Mouse (Mus musculus): ENCODE measurements around the gene Ube2j2. TPM values are rescaled to one million over a fixed set of nuclear protein-coding genes. Genes with fewer than 3 reads are reported as not detected.
A peak's percentile ranks its signal among the peaks of the same experiment; 100 is the strongest.

Gene Ube2j2
- 10 to 100 TPM; 49.4 to 56.0 TPM for total RNA-seq (2021)

GRCm38 (mm10) chr4:155943534-155944249 lies at the start of gene Ube2j2:
Ube2j2 (plus strand) TSS chr4:155943831.
- peak; percentile 98 to 99 for DNase-seq
- intact Hi-C loops (cut with DNase I): loop anchor here (1.0 to 5.0 kb wide), 4 partner anchors 43 to 111 kb away; partner anchors contain the start of genes Acap3 and Pusl1

DNA sequence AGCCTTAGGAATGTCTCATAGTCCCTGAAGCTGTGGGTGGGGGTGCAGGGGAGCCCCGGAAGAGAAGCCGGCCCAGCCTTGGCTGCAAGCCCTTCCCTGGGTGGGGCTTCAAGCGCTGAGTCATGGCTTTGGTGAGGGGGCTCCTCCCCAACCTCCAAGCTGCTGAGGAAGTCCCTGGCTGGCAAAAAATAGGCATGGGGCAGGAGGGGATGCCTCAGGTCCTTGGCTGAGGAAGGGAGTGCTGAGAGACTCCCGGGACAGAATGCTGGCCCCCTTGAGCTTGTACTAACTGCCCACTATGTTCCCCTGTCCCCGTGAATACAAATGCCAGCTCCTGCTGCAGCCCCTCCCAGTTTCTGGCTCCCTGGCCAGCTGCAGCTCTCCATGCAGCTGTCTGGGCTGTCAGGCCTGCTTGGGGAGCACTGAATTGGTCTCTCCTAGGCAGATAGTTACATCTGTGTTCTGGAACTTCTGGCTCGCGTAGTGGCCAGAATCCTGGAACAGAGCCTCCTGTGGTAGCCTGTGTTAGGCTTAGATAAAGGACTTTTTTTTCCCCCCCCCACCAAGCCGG lies 49.2 kb upstream of the Ube2j2 start:
- intact Hi-C loops (cut with DNase I): loop anchor here (5.0 kb wide), 3 partner anchors 48 to 98 kb away; partner anchors contain the start of genes Aurkaip1, B3galt6, Sdf4 and Ube2j2

GRCm38 (mm10) chr4:155895216-155895615 lies 48.4 kb upstream of the Ube2j2 start:
- intact Hi-C loops (cut with DNase I): no loop called here
- peak; percentile 63 to 64 for DNase-seq

More for the DNA sequence above, 49.2 kb upstream of the Ube2j2 start:
- peak; percentile 78 to 86 for DNase-seq

- peak in 1 of 2 experiments; percentile 6 for DNase-seq
- intact Hi-C loops (cut with DNase I): no loop called here
Measured at GRCm38 (mm10) chr4:155895826-155896225, 47.8 kb upstream of the Ube2j2 start.

GRCm38 (mm10) chr4:155896461-155896860 lies 47.2 kb upstream of the Ube2j2 start:
- intact Hi-C loops (cut with DNase I): no loop called here
- DNase-seq: peak; percentile 0 to 1

GRCm38 (mm10) chr4:155898318-155898717 lies 45.3 kb upstream of the Ube2j2 start:
- intact Hi-C loops (cut with DNase I): no loop called here
- DNase-seq: no peak

DNA sequence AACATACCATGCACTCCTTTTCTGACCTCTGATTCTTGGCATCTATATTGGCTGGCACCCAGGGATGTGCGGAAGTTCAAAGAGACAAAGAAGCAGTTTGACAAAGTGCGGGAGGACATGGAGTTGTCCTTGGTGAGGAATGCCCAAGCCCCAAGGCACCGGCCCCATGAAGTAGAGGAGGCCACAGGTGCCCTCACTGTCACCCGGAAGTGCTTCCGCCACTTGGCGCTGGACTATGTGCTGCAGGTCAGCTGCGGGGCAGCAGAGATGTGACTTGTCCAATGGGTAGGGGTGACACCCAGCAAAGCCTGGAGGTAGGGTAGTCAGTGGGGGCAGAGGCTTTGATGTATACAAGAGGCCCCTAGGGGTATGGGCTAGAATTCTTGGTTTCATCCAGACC lies 44.3 kb upstream of the Ube2j2 start:
- no peak for DNase-seq
- intact Hi-C loops (cut with DNase I): no loop called here

- peak; percentile 30 to 33 for DNase-seq
- intact Hi-C loops (cut with DNase I): loop anchor here (2.0 kb wide), 1 partner anchor 42 kb away; the partner anchor contains the start of gene Ube2j2
Measured at GRCm38 (mm10) chr4:155901205-155901604, 42.4 kb upstream of the Ube2j2 start.

GRCm38 (mm10) chr4:155903246-155903645 lies 40.4 kb upstream of the Ube2j2 start:
- DNase-seq: peak in 1 of 2 experiments; percentile 0
- intact Hi-C loops (cut with DNase I): no loop called here

GRCm38 (mm10) chr4:155904318-155905102 lies 39.1 kb upstream of the Ube2j2 start:
- peak; percentile 7 to 32 for DNase-seq
- intact Hi-C loops (cut with DNase I): no loop called here

- DNase-seq: peak in 1 of 2 experiments; percentile 1
Measured at GRCm38 (mm10) chr4:155905634-155906033, 38.0 kb upstream of the Ube2j2 start.

DNA sequence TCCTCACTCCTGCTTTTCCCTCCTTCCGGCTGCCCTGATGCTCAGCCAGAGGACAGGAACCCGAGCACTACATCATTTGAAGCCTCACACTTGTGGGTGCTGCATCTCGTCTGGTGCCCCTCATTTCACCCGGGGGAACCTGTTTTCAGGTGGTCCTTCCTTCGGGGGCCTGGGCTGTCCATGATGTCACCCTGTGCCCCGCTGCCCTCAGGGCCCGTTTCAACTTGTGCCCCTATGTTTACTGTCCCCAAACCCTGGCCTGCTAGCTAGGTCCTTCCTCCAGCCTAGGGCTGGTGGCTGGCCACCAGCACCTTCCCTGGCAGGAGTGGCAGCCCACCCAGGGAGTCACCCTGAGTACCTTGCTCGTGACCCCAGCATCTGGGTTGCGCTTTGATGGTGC lies 37.5 kb upstream of the Ube2j2 start:
- peak; percentile 0 to 1 for DNase-seq
- intact Hi-C loops (cut with DNase I): no loop called here

More at GRCm38 (mm10) chr4:155905634-155906033, 38.0 kb upstream of the Ube2j2 start:
- intact Hi-C loops (cut with DNase I): no loop called here

- peak; percentile 0 to 1 for DNase-seq
- intact Hi-C loops (cut with DNase I): no loop called here
Measured at GRCm38 (mm10) chr4:155907003-155907402, 36.6 kb upstream of the Ube2j2 start.

DNA sequence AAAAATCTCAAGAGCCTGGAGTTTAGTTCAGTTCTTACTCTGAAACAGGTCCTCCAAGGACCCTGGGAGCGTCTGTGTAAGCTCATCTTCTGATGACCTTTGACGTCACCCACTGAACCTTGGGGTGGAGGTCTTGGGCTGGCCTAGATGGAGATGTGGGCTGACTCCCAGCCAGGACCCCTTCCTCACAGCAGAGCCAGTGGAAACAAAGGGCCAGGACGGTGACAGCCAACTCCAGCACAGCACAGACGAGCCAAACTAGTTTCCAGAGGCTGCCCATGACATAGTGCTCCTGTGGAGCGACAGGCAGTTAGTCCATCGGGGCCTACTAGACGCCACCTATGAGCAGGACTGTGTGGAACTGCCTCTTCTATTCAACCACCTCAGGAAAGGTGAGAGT lies 35.4 kb upstream of the Ube2j2 start:
- peak in 1 of 2 experiments; percentile 1 for DNase-seq
- intact Hi-C loops (cut with DNase I): no loop called here

- peak; percentile 1 to 3 for DNase-seq
- intact Hi-C loops (cut with DNase I): no loop called here
Measured at GRCm38 (mm10) chr4:155908751-155909150, 34.9 kb upstream of the Ube2j2 start.

- intact Hi-C loops (cut with DNase I): no loop called here
- DNase-seq: no peak
Measured at GRCm38 (mm10) chr4:155932031-155932430, 11.6 kb upstream of the Ube2j2 start.

- peak in 1 of 2 experiments; percentile 49 for DNase-seq
- intact Hi-C loops (cut with DNase I): loop anchor here (1.0 to 5.0 kb wide), 4 partner anchors 42 to 110 kb away; partner anchors contain the start of genes Acap3 and Pusl1
Measured at GRCm38 (mm10) chr4:155943049-155943452, 580 bp upstream of the Ube2j2 start.

DNA sequence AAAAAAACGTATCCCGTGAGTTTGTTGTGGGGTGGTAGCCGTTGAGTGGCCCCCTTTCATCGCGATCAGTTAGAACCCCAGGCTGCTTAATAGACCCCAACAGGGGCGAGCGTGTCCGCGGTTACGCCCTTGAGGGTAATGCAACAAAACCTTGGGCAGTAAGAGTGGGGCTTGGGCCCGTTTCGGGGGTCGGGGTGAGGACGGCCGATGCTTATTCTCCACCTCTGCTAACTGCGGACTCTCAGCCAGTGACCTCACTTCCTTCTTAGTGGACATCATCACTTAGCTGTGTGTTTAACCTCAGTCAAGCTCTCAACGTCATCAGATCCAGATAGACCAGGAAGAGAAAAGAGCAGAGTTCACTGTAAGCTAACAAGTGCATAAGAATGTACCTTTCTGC lies 640 bp downstream of the Ube2j2 start:
- DNase-seq: no peak
- intact Hi-C loops (cut with DNase I): loop anchor here (5.0 kb wide), 1 partner anchor 52 kb away; the partner anchor contains the start of genes Acap3 and Pusl1

- DNase-seq: no peak
- intact Hi-C loops (cut with DNase I): no loop called here
Measured at GRCm38 (mm10) chr4:155947094-155947493, 3.5 kb downstream of the Ube2j2 start.

DNA sequence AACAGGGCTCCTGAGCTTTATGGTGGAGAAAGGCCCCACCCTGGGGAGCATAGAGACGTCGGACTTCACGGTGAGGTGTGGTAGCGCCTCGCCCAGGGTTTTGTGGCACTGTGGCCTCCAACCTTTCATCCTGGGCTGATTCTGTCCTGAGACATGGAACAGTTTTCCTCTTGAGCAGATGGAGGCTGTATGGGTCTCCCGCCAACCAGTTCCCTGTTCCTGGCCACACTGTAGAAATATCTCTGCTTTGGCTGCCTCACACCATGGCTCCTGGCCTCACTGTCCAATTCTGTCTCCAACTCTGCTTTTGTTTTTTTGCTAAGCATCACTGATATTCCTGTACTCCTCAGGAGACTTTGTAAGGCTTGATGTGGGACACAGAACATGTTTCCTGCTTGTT lies 11.9 kb downstream of the Ube2j2 start:
- intact Hi-C loops (cut with DNase I): no loop called here
- no peak for DNase-seq

- DNase-seq: peak; percentile 70 to 74
- intact Hi-C loops (cut with DNase I): loop anchor here (2.0 kb wide), 1 partner anchor 144 kb away; no protein-coding TSS in a partner anchor
Measured at GRCm38 (mm10) chr4:155959275-155959674, 15.6 kb downstream of the Ube2j2 start.

Data from heart, postnatal 36 days (tissue).